Mouse (Mus musculus): ENCODE measurements around the gene Eftud2.

Gene Eftud2

DNA sequence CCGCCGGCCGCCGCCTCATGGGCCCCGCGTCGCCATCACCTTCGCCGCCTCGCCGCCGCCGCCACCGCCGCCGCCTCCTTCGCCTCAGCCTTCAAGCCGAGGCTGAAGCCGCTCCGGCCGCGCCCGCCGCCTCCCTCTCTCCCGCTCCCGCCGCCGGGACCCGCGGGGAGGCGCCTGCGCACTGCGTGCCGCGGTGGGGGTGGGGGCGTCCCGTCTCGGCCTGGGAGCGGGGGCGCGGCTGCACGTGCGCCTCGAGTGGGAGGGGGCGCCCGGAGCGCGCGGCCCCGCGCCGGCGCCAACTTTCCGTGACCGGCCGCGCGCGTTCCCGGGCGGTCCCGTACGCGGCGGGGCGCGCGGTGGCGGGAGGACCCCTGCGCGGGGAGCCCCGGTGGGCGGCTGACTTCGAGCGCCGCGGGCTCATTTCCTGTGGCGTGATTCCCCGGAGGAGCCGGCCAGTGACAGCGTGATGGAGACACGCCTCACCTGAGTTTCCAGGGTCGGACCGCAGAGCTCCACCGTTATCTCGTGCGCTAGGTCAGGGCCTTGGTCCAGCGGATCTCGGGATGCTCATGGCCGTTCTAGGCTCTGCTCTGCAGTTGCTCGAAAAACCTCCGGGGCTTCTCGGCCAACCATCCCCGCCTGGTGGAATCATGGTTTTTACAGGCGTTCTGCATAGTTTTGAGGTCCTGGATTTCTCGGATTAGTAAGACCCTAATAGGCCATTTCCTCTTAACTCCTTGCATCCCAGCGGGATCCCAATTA lies 61.6 kb downstream of the Eftud2 start, which contains the start of gene Gjc1:
Gene Gjc1 (minus strand): TSS at position 680 of the 762 bp plus-strand sequence.
- no peak for DNase-seq (ENCODE audit: low spot score)

GRCm38 (mm10) chr11:102818121-102819020 lies 62.4 kb downstream of the Eftud2 start:
- DNase-seq (ENCODE audit: low spot score) = no peak

GRCm38 (mm10) chr11:102814881-102815280 lies 65.9 kb downstream of the Eftud2 start:
- DNase-seq (ENCODE audit: low spot score) = no peak

- DNase-seq (ENCODE audit: low spot score) = no peak
Measured at GRCm38 (mm10) chr11:102810721-102811485, 69.9 kb downstream of the Eftud2 start.

- DNase-seq (ENCODE audit: low spot score) = no peak
Measured at GRCm38 (mm10) chr11:102808246-102808645, 72.5 kb downstream of the Eftud2 start.

- no peak for DNase-seq (ENCODE audit: low spot score)
Measured at GRCm38 (mm10) chr11:102803453-102803852, 77.3 kb downstream of the Eftud2 start.

- no peak for DNase-seq (ENCODE audit: low spot score)
Measured at GRCm38 (mm10) chr11:102794157-102794556, 86.6 kb downstream of the Eftud2 start.

DNA sequence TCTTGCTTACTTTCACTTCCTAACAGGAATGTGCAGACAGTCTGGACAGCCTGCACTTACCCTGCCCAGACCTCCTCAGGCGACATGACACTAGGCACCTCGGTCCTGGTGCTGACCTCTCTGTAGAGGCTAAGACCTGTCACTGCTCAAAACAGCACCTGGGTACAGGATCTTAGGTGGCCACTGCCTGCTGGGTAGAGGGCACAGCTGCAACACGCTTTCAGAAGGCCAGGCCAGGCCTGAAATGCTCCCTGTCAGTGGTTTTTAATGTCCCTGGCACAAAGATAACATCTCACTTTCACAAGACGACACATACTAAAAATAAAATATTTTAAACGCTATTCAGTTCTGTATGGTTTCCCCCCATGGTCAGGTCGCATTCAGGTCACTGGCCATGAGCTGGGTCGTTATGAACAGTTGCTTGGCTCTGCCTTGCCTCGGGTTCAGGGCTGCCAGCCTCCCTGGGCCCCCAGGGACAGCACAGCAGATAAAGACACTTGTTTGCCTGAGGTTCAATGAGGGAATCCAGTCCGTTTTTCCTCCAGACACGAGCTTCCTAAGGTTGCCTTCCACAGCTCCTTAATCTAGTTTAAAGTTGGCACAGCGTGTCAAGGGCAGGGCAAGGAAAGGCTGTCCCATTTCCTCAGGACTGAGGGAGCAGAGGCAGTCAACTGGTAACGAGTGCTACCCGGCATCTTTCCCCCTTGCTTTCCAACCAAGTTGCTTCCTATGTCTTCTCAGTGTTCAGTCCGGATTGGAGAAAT lies 88.9 kb downstream of the Eftud2 start:
- no peak for DNase-seq (ENCODE audit: low spot score)

All from left cerebral cortex, adult 11 months (tissue).